Mouse (Mus musculus) limb, embryonic 10.5 days (tissue): ENCODE measurements around the gene Pde9a. TPM values are rescaled to one million over a fixed set of nuclear protein-coding genes. Genes with fewer than 3 reads are reported as not detected.

Experiments used
- DNase-seq: peaks from one replicate; pipeline ENCODE4 v3.0.0-alpha.2; 2017; ENCODE audit warnings: low spot score
- H3K27ac ChIP-seq: fragments of 300-500 bp; sonication (generic); 2 replicates; pipeline ENCODE4 v1.5.1; 2016; ENCODE audit warnings: mild to moderate bottlenecking
- H3K27me3 ChIP-seq: fragments of 300-500 bp; sonication (generic); 2 replicates; pipeline ENCODE4 v1.6.1; 2016; ENCODE audit warnings: low read depth, mild to moderate bottlenecking; ENCODE audit not compliant: poor library complexity, severe bottlenecking
- H3K36me3 ChIP-seq: fragments of 300-500 bp; sonication (generic); 2 replicates; pipeline ENCODE4 v1.6.1; 2016; ENCODE audit warnings: mild to moderate bottlenecking, moderate library complexity
- H3K4me1 ChIP-seq: fragments of 300-500 bp; sonication (generic); 2 replicates; pipeline ENCODE4 v1.6.1; 2016
- H3K4me3 ChIP-seq: fragments of 300-500 bp; sonication (generic); 2 replicates; pipeline ENCODE4 v1.5.1; 2016; ENCODE audit warnings: mild to moderate bottlenecking, moderate library complexity
- H3K9me3 ChIP-seq: fragments of 300-500 bp; sonication (generic); replicated peaks from 2 replicates; pipeline ENCODE4 v1.6.1; 2016; ENCODE audit warnings: mild to moderate bottlenecking
- WGBS: fragments of 180-500 bp; shearing (Covaris S2); methylation state at CpG from one replicate; pipeline ENCODE4 v1.1.7; 2016; 5-methylcytosine and 5-hydroxymethylcytosine counted together
- polyA plus RNA-seq: library from polyadenylated mRNA; unstranded; fragments of >200 nt; fragmentation: Nextera tagmentation; extraction: Ambion mirVana; gene quantifications from 2 replicates; pipeline ENCODE4 v1.2.1, GENCODE M21; 2016

Pde9a gene
- polyA plus RNA-seq, 1 experiment from 2014 or later: 27.2 TPM

DNA sequence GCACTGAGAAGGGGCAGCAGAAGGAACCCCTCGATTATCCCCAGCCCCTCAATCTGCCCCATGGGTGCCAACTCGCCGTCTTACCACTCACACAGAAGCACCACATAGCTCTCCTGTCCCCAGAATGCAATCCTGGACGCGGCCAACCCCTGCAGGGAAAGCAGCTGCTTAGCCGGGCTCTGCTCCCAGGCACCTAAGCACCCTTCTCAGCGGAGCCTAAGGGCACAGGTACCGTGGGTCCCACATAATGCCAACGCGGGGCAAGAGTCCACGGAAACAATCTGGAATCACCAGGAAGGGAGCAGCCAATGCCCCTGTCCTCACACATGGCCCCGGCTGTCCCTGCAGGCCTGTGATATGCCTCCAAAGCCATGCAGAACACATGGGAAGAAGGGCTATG, 113.7 kb downstream of the Pde9a start:
- Histone ChIP-seq H3K27ac (no peak overlapping the region), H3K36me3 (peaks cover 100% of the 10 kb centered on the region), H3K4me3 (no peak overlapping the region), H3K9me3 (no peaks in the 10 kb centered on the region), H3K27me3 (no peaks in the 10 kb centered on the region), H3K4me1 (no peaks in the 10 kb centered on the region)
- 95% methylated on average over 12 of the region's 12 CpGs for WGBS
- DNase-seq: no peak

DNA sequence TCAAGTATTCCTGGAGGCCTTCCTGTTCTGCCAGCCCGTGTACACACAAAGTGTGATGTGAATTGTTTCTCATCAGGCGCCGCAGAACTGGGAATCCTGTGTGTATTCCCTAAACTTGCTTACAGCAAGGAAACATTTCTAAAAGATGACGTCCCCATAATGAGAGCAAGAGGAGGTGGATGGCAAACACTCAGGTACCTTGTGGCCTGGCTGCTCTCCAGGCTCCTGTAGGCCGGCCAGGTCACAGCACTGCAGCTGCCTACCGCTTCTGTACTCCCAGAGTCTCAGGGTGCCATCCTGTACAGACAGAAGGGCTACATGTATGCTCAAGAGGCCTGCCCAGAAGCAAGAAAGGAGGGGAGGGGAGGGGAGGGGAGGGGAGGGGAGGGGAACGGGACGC, 114.4 kb downstream of the Pde9a start:
- H3K9me3 ChIP-seq: no peaks in the 10 kb centered on the region
- no peaks in the 10 kb centered on the region for H3K27me3 ChIP-seq
- H3K27ac ChIP-seq: no peak overlapping the region
- WGBS: 88% methylated on average over 8 of the region's 8 CpGs
- peaks cover 100% of the 10 kb centered on the region for H3K36me3 ChIP-seq
- no peak for DNase-seq
- no peak overlapping the region for H3K4me3 ChIP-seq
- H3K4me1 ChIP-seq: no peaks in the 10 kb centered on the region

DNA sequence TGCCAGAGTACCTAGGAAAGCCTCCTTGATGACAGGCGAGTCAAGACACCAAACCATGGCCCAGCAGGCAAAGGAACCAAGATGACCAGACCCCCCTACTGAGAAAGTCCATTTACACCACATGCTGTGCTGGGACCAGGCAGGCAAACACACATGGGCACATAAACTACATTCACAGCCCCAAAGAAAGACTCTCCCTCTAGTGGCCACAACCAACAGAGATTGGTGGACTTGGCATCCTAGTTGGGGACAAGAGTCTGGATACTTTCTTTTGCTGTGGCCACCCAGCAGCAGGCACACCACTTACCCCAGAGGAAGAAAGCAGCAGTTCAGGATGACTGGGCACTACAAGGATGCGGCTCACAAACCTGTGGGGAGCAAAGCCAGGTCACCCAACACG, 114.9 kb downstream of the Pde9a start:
- 90% methylated on average over 3 of the region's 3 CpGs for WGBS
- Histone ChIP-seq H3K27me3 (no peaks in the 10 kb centered on the region), H3K4me1 (no peaks in the 10 kb centered on the region), H3K27ac (no peak overlapping the region), H3K4me3 (no peak overlapping the region), H3K9me3 (no peaks in the 10 kb centered on the region), H3K36me3 (peaks cover 100% of the 10 kb centered on the region)
- DNase-seq: no peak

DNA sequence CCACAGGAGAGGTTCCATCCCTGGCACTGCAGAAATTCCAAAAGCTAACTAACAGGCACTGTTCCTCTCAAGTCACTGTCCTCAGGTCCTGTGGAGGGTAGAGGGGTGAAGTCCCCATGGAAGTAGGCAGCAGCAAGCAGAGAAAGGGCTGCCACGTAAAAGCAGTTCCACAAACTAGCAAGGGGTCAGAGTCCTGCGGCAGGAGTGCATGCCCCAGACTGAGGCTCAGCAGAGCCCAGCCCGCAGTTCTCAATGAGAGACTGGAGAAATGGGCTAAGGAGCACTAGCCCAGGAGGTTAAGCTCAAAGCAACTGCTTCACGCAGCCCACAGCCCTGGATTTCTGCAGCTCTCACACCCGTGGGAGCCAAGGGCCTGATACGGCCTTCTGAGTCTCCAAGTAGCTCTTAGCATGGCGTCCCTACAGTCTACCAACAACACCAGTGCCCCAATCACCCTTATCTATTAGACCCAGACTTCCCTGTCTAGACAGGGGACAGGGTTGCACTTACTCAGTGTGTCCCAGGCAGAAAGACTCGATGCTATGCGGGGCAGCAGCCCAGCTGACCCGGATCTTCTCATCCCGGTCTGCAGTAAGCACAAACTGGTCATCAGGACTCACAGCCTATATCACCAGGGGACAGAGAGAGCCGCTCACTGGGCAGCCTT, 116.4 kb downstream of the Pde9a start:
- Histone ChIP-seq H3K27me3 (no peaks in the 10 kb centered on the region), H3K4me1 (no peaks in the 10 kb centered on the region), H3K4me3 (no peak overlapping the region), H3K27ac (no peak overlapping the region), H3K9me3 (no peaks in the 10 kb centered on the region), H3K36me3 (peaks cover 100% of the 10 kb centered on the region)
- DNase-seq: no peak
- WGBS: 96% methylated on average over 12 of the region's 12 CpGs

DNA sequence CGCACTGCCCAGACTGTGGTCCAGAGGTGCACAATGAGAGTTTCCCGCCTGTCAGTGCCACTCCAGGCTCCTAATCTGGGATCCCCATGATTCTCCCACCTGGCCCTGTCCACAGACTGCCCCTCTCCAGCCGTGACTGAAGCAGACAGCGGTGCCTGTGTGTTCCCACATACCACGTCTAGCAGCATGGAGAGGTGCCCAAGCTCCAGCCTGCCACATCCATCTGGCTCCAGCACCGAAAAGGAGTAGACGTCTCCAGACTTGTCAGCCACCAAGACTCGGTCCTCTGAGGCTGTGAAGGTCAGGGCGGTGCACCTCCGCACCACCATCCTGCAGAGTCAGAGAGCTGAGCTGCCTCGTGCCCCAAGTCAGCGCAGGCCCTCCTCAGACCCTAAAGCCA, 117.3 kb downstream of the Pde9a start:
- no peak overlapping the region for H3K4me3 ChIP-seq
- no peak for DNase-seq
- H3K27me3 ChIP-seq: no peaks in the 10 kb centered on the region
- H3K36me3 ChIP-seq: peaks cover 100% of the 10 kb centered on the region
- H3K9me3 ChIP-seq: no peaks in the 10 kb centered on the region
- H3K27ac ChIP-seq: no peak overlapping the region
- H3K4me1 ChIP-seq: no peaks in the 10 kb centered on the region
- WGBS: 95% methylated on average over 12 of the region's 12 CpGs

DNA sequence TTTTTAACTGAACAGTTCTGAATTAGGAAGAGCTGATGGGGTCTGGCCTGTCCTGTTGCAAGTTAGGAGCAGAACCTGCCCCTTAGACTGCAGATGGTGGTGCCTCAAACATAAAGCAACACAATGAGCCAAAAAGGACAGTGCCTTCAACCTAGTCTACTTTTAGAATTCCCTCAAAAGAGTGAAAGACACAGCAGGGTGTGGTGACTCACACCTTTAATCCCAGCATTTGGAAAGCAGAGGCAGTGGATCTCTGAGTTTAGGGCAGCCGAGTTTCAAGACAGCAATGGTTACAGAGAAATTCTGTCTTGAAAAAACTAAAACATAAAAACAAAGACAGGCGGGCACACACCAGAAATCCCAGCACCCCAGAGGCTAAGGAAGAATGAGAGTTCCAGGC, 117.9 kb downstream of the Pde9a start:
- H3K36me3 ChIP-seq: peaks cover 100% of the 10 kb centered on the region
- no peak for DNase-seq
- H3K4me3 ChIP-seq: no peak overlapping the region
- H3K9me3 ChIP-seq: no peaks in the 10 kb centered on the region
- WGBS: 88% methylated on average over 2 of the region's 2 CpGs
- H3K27me3 ChIP-seq: no peaks in the 10 kb centered on the region
- H3K27ac ChIP-seq: no peak overlapping the region
- no peaks in the 10 kb centered on the region for H3K4me1 ChIP-seq

DNA sequence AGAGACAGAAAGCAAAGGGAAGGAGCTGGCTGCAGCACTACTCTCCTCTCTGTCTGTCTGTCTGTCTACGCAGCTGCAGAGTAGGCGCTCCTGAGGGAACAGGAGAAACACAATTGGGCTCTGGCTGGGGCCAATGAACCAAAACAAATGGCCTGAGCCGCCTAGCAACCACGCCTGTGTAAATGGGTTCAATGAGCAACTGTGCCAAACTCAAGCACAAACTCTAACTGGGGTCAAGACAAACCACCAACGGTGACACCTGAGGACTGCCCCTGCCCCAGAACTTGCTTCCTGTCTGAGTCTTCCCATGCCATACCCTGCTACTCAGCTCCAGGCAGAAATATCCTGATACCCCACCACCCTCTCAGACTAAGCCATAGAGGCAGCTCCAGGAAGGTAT, 119.0 kb downstream of the Pde9a start:
- WGBS: 89% methylated on average over 5 of the region's 5 CpGs
- Histone ChIP-seq H3K9me3 (no peaks in the 10 kb centered on the region), H3K4me3 (no peak overlapping the region), H3K4me1 (no peaks in the 10 kb centered on the region), H3K36me3 (peaks cover 100% of the 10 kb centered on the region), H3K27me3 (no peaks in the 10 kb centered on the region), H3K27ac (no peak overlapping the region)
- DNase-seq: no peak

DNA sequence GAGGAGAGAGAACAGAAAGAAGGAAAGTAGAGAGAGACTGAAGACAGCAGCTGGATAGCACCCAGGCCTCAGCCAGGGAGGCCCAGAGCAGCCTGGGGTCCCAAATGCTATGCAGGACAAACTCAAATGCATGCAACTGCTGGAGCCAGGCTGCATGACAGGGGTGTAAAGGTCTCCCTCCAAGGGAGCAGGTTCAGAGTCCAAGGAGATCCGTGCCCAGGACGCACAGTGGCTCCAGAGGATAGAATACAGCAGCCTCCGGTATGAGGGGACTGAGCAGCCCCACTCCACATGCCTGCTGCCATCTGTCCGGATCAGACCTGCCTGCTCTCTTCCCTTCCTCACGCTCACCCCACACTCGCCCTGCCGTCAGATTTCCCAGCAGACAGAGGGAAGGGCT, 120.3 kb downstream of the Pde9a start:
- no peaks in the 10 kb centered on the region for H3K9me3 ChIP-seq
- 88% methylated on average over 7 of the region's 7 CpGs for WGBS
- H3K27me3 ChIP-seq: no peaks in the 10 kb centered on the region
- H3K4me1 ChIP-seq: peaks cover 4% of the 10 kb centered on the region; the same call in 1 of the 2 replicates
- no peak overlapping the region for H3K4me3 ChIP-seq
- H3K27ac ChIP-seq: no peak overlapping the region
- no peak for DNase-seq
- peaks cover 92% of the 10 kb centered on the region for H3K36me3 ChIP-seq

DNA sequence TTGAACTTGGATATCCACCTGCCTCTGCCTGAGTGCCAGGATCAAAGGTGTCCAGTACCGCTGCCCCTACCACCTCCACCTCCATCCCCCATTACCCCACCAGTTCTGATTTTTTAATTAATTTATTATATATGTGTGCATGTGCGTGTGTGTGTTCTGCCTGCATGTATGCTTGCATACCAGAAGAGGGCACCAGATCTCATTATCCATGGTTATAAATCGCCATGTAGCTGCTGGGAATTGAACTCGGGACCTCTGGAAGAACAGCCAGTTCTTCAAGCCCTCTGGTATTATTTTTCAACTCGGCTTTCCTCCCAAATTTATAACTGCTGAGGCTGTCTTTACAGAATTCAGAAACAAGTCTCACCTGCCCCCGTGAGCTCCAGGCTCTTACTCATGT, 124.9 kb downstream of the Pde9a start:
- Histone ChIP-seq H3K4me1 (peaks cover 16% of the 10 kb centered on the region), H3K9me3 (no peaks in the 10 kb centered on the region), H3K27me3 (no peaks in the 10 kb centered on the region), H3K36me3 (peaks cover 46% of the 10 kb centered on the region), H3K27ac (no peak overlapping the region), H3K4me3 (peak overlapping the region; percentile 84)
- 94% methylated on average over 6 of the region's 6 CpGs for WGBS
- no peak for DNase-seq

DNA sequence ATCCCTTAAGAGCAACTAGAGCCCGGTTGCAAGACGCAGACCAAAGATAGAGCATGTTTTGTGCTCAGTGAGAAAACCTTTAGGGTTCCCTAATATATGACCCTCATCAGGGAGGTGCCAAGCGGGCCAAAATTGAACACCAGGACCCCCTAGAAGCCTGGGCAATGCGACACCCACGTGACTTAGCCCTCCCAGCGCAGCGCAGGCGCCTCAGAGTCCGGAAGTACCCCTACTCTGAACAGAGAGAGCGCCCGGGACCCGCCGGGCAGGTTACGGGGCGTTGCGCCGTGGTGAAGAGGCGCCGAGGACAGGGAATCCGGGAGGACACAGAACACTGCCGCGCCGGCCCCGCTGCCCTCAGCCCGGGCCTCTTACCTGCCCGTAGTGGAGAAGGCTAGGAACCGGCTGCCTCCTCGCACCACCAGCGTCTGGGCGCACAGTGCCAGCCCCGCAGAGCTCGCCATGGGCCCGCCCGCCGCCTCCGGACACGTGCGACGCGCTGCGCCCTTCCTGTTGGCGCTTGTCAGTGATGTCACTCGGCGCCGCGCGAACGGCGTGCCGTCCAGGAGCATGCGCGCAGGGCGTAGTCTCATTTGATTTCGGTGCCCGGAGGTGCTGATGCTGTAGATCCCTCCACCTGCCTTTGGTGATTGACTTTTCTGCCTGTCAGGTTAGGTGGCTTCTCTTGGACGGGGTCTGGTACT, 125.9 kb downstream of the Pde9a start:
- H3K36me3 ChIP-seq: peaks cover 36% of the 10 kb centered on the region
- peak overlapping the region; percentile 84 for H3K4me3 ChIP-seq
- H3K4me1 ChIP-seq: peaks cover 16% of the 10 kb centered on the region
- H3K27me3 ChIP-seq: no peaks in the 10 kb centered on the region
- no peaks in the 10 kb centered on the region for H3K9me3 ChIP-seq
- WGBS: under 1% methylated on average over 56 of the region's 56 CpGs
- peak overlapping the region; percentile 89 for H3K27ac ChIP-seq
- DNase-seq: peak; percentile 96

DNA sequence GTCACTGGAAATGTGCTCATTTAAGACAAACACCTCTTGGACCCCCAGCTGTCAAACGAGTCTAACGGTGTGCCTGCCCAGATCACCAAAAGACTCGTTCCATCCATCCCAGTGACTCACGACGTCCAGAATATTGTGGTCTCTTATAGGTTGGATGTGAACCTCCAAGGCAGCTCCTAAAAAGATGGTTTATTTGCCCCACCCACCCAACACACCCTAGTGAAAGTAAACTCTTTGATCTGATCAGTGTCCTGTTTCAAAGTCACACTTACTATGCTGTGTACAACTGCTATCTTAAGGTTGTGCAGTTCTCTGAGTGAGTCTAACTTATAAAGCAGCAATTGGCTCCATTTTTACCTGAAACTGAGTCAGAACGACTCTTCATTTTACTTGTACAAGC, 126.6 kb downstream of the Pde9a start:
- H3K27ac ChIP-seq: peak overlapping the region; percentile 89
- H3K36me3 ChIP-seq: peaks cover 29% of the 10 kb centered on the region
- H3K9me3 ChIP-seq: no peaks in the 10 kb centered on the region
- WGBS: 27% methylated on average over 6 of the region's 6 CpGs
- peaks cover 16% of the 10 kb centered on the region for H3K4me1 ChIP-seq
- no peaks in the 10 kb centered on the region for H3K27me3 ChIP-seq
- H3K4me3 ChIP-seq: peak overlapping the region; percentile 84
- no peak for DNase-seq

DNA sequence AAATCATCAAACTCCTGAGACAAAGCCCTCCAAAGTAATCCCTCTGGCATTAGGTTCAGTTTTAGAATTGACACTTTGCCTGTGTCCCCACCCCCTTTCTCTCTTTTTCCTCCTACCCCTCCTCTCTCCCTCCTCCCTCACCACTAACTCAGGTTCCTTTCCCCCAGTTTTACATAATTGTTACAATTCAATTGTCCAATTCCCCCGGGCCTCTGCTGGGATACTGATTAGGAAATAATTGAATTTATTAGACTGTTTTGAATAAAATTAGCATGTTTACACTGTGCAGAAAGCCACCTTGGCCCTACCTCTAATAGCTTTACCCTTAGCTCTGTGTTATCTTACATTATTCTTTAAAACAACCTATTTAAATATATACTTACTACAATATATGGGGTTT, 128.7 kb downstream of the Pde9a start:
- Histone ChIP-seq H3K9me3 (no peaks in the 10 kb centered on the region), H3K4me1 (peaks cover 16% of the 10 kb centered on the region), H3K4me3 (no peak overlapping the region), H3K27ac (no peak overlapping the region), H3K27me3 (no peaks in the 10 kb centered on the region), H3K36me3 (peaks cover 8% of the 10 kb centered on the region)
- DNase-seq: no peak
- WGBS: 71% methylated on average over 1 of the region's 1 CpGs

DNA sequence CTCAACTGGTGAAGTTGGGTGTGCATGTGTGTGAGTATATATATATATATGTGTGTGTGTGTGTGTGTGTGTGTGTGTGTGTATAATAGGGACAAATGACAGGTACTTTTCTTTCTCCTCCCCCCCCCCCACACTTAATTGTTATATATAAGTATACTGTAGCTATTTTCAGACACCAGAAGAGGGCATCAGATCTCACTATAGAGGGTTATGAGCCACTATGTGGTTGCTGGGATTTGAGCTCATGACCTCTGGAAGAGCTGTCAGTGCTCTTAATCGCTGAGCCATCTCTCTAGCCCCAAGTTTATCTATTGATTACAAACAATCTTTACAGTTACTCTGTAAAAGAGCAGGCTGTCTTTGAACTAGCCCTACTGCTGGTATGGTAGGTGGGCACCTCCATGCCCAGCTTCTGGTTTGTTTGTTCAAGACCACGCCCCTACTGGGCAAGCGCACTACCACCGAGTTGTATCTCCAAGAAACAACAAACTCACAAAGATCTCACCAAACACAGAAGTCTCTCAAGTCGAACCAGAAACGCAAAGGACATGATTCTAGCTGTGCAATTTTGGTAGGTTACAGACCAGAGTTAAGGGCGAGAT, 133.4 kb downstream of the Pde9a start:
- Histone ChIP-seq H3K9me3 (no peaks in the 10 kb centered on the region), H3K4me3 (peak overlapping the region; percentile 85), H3K36me3 (peaks cover 20% of the 10 kb centered on the region), H3K27me3 (no peaks in the 10 kb centered on the region), H3K4me1 (peaks cover 16% of the 10 kb centered on the region), H3K27ac (peak overlapping the region; percentile 86)
- DNase-seq: no peak
- 3% methylated on average over 7 of the region's 7 CpGs for WGBS
